Mouse (Mus musculus) right cerebral cortex, adult 18-20 months (tissue): ENCODE measurements at regions not wholly inside any gene's neighbourhood (a gene's known extent, or its start where the extent isn't known, plus 50 kb on each side); places are given as distances from the start of the nearest gene placed in this dataset.

ENCODE experiments used
- DNase-seq: peaks from one replicate; pipeline ENCODE4 v3.0.0; 2022; ENCODE audit warnings: mixed read lengths

DNA sequence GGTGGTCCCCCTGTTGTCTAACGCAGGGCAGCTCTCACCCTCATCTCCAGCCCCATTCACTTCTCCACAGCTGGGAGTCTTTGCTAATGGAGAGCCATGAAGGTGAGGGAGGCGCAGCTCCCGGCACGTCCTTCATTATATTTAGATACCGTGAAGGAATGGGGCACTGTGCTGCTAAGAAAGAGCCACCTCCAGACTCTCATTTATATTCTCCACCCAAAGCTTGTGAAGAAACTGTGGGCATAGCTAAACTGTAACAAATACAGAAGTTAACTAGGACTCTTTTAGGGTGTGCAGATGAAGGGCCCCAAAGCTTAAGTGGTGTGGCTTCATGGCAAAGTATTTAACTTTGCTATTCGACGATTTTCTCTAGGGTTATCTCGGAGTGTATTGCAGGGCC lies 136.4 kb downstream of the Ddx11 start:
- DNase-seq, result peak; percentile 51

DNA sequence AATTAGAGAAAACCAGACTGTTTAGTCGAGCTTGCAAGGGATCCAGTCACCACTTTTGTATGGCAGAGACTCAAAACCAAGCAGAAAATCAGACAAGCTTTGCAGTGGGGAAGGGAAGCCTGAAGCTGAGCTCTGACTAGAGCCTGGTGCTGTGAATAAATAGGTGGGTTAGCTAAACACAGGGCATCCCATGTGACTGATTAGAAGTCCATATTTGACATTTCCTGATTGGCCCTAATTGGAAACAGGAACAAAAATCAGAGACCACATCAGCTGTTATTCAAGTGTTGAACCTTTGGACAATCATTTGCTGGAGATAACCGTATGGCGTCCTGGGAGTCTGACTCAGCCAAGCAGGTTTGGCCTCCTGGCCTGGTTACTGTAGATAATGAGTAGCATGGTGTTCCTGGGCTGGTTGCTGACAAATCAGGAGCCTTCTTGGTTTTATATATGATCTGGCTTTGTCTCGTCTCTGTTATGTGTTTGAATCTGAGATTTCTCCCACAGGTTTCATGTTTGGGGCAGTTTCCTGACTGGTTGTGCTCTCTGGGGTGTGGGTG lies 139.4 kb downstream of the Ddx11 start:
- no peak for DNase-seq

DNA sequence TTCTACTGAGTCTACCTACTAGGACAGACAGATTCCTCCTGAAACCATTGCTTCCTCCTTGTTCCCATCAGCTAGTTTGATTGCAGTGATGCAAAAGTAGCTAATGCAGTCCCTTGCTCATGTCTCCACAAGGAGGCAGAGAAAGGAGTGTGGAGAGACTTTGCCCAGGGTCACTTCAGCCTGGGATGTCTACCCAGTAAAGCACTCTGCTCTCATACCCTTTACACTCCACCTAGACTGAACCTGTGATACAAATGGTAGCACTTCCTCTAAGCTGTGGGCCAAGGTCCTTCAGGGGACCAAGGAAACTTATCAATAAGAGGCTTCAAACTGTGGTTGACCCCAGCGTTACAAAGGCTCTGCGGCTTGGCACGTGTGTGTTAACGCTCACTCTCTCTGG lies 140.1 kb downstream of the Ddx11 start:
- no peak for DNase-seq

DNA sequence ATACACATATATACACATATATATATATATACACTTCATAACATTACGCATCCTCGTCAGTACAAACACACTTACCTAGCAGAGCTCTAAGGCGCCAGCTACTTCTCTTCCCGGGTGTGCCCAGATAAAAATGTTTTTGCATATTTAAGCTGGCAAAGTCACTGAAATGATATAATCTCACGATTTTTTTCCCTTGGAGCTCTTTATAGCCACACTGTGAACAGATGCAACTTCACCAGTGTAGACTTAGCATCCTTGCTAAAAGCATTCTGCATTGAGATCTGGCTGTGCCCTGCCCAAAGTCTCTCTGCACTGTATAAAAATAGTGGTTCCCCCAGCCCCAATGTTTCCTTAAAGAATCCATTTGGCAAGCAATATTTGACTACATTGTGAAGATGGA lies 143.5 kb downstream of the Ddx11 start:
- DNase-seq, result peak; percentile 54

DNA sequence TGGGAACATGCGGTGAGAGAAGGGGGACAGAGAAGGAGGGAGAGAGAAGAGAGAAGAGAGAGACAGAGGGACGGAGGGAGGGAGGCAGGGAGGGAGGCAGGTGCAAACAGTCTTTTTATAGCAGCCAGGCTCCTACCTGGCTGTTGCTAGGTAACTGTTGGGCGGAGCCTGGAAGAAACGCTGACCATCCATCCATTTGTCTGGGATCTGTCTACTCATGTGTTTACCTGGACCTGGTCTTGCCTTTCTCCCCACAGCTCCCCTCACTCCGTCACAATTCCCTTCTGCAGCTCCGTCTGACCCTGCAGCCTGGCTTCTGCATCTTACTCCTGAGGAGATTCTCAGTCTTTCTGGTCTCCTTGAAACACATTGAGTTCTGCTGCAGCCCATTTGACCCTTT lies 144.5 kb downstream of the Ddx11 start:
- DNase-seq, result no peak

DNA sequence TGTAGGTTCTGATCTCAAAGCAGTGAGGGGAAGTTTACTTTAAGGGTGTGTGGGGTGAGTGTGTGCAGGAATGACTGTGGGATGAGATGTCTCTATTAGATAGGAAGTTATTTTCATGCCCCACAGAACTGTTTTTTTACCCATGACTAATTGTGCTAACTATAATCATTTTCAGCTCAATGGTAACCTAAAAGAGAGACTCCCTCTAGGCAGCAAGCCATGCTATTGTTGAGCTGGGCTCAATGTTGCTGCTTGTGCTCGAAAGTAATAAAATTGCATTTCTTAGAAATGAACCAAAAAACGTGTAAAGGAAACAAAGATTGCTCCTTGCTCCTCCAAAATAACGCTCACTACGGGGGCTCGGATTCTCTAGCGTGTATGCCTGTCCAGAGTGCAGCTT lies 146.2 kb downstream of the Ddx11 start:
- no peak for DNase-seq

DNA sequence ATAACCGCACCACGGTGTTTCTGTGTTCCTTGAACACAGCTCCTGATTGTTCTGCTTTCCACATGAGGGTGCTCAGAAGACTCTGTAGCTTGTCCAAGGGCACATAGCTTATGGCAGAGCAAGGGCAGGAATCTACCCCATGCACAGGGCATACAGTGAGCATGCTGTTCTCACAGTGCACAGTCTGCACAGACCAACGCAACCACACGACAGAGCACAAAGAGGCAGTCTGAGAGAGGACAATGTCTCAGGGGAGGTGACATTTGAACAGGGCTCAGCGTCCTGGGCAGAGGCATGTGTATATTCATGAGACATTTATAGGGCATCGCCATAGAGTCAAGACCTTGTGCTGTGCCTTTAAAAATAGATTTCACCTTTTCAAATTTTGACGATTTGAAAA lies 148.6 kb downstream of the Ddx11 start:
- DNase-seq, result no peak

DNA sequence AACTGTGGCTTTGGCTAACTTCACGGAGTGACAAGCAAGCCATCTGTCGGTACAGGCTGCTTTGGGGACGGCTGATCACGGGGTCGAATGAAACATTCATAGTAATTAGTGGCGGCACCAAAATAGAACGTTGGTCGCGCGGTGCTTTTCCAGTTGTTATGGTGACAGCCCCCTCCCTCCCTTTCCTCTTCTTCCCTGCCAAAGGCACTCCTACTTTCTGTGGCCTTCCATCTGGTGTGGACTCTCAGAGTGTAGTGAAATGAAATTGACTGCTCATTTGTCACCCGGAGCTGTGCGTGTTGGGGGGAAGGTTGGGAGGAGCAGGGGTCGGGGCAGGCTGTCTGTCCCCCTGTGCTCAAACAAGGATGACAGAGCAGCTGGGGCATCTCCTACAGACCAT lies 153.5 kb downstream of the Ddx11 start:
- DNase-seq, result peak; percentile 88

DNA sequence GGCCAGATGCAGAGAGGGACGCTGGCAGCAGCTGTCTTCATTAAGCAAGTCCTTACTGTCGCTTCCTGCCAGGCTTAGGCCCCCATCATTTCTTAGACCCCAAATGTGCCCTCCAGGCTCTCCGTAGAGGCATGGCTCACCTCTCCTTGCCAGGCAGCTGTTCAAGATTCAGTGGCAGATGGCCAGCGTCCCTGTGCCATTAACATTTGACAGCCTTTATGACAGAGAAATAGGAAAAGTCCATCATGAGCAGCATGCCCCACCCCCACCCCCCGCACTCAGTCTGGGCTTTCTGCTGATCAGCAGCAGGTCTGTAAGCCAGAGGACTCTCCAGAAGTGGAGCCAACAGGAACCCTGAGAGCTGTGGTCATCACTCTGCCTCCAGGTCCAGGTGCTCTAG lies 154.7 kb downstream of the Ddx11 start:
- DNase-seq, result no peak

DNA sequence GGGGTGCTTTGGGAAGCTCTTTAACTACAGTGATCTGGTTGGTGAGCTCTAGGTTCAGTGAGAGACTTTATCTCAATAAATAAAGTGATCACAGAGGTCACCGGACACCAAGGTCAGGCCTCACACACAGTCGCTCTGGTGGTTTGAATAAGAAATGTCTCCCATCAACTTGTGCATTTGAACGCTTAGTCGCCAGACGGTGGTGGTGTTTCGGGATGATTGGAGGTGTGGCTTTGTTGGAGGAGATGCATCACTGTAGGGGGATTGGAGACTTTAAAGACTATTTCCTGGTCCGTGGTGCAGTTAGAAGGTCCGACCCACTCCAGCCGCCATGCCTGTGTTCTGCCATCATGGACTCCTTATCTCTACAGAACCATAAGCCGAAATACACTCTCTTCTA lies 162.0 kb downstream of the Ddx11 start:
- no peak for DNase-seq
